Mouse (Mus musculus) left cerebral cortex, adult 2 months (tissue): Measurements from ENCODE around the gene Agbl4. TPM values are rescaled to one million over a fixed set of nuclear protein-coding genes. Genes with fewer than 3 reads are reported as not detected.
A peak's percentile ranks its signal among the peaks of the same experiment; 100 is the strongest.

ENCODE experiments used
- DNase-seq, 2 experiments: peaks; one replicate each; pipeline ENCODE4 v3.0.0; 2021 to 2022; ENCODE audit warnings: low spot score in 2 of 2, mixed read lengths in 1 of 2; ENCODE audit errors: extremely low spot score in 1 of 2
- H3K27ac ChIP-seq: fragments of 200-600 bp; 2 replicates; pipeline ENCODE4 v1.8.1; 2022
- H3K4me3 ChIP-seq: fragments of 200-600 bp; 2 replicates; pipeline ENCODE4 v1.8.1; 2022
- CTCF ChIP-seq: fragments of 200-600 bp; IDR thresholded peaks from 2 replicates; pipeline ENCODE4 v1.8.1; 2022; ENCODE audit warnings: antibody characterized with exemption, mild to moderate bottlenecking, moderate library complexity
- intact Hi-C: fragments of 180-260 bp; cut with DNase I; formaldehyde crosslinking; loops from one replicate; pipeline ENCODE4 v1.15.1; 2025
- total RNA-seq, 2 experiments: library from RNA; stranded (reverse); gene quantifications; 2 replicates each; pipeline ENCODE4 v1.2.3; 2021

Agbl4 gene
- total RNA-seq, 2 experiments from 2014 or later, result 18.6 to 23.6 TPM

DNA sequence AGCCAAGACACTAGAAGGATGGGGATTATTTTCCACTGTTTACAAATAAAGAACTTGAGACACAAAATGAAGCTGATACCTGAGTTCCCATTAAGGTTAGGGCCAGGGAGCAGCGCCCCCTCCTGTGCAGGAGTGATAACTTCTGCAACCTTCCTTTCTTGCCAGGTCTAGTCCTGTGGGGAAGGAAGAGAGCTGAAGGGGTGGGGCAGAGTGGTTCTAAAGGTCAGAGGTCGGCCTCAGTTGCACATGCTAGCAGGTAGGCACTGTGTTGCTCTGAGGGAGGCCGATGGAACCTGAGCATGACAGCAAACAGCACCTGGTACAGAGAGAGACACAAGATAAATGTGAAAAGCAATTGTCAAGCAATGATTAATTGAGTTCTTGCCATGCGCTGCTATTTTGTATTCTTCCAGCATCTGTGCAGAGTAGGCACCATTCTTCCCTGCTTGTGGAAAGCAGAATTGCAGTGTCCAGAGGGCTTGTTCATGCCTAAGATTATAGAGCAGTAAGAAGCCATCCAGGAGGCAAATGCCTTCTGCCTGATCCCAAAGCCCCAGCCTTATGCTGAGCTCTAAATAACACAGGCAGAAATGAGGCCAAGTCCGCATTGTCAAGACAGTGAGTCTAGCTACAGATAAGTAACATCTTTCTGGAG is 1096.4 kb downstream of the Agbl4 start:
- peak; percentile 49 for TF ChIP-seq CTCF
- Histone ChIP-seq H3K4me3 (no peak overlapping the region), H3K27ac (no peak overlapping the region)
- intact Hi-C loops, result no loop called here
- DNase-seq, result no peak

DNA sequence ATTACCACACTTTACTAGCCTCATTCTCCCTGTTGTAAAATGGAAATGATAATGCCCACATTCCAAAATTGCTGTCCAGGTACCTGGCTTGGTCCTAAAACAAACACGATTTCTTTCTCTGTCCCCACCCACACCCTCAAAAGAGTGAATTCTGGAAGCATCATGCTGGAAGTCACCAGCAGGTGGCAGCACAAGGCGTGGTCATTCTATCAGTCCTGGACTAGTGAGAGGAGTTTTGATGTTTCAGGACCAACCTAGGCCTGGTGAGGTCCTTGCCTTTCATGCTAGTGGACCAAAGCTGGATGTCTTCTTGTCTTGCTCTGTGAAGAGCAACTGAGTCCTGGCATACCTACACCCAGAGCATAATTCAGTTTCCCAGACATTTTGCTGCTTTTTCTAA is 1098.5 kb downstream of the Agbl4 start:
- DNase-seq, result peak; percentile 71 to 84
- no peak overlapping the region for H3K27ac ChIP-seq
- peak; percentile 87 for TF ChIP-seq CTCF
- no peak overlapping the region for H3K4me3 ChIP-seq
- intact Hi-C loops, result loop anchor here (1.0 kb wide), 1 partner anchor 130 kb away; no protein-coding TSS in a partner anchor

DNA sequence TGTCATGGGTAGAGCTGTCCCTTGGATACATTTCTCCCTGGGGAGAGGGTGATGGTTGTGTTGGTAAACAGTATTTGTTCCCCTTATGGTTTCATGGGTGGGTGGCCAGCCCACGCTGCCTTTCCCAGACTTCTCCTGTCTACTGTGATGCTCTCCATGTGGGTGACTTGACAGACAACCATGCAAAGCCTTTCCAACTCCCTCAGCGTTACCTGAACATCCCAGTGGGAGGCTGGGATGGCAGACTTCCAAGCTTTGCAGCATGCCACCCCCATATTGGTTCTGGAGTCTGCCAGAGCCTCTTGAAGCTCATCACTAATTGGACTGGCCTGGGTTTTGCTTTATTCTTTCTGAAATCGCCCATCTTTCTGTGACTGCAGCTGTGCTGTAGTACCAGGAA is 1101.3 kb downstream of the Agbl4 start:
- TF ChIP-seq CTCF, result no peak; the same call in 1 of the 2 replicates
- intact Hi-C loops, result loop anchor here (1.0 kb wide), 1 partner anchor 171 kb away; no protein-coding TSS in a partner anchor
- Histone ChIP-seq H3K4me3 (no peak overlapping the region), H3K27ac (peak overlapping the region; percentile 44; the same call in 1 of the 2 replicates)
- peak; percentile 75 to 78 for DNase-seq

DNA sequence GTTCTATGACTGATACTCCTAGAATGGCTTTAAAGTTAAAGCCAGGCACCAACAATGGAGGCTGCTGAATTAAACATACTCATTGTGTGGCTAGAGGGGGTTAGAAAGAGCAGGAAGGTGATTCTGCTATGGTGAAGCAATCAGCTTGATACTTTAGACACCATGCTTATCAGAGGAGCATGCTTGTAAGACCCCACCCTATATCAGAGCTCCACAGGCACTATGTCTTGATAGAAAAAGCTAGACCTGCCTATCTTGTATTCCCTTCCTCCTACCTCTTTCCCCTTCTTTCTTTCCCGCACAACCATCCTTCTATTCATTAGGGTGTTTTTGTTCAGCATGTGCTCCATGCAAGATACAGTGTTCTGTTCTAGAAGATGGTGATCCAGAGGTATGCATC is 1104.0 kb downstream of the Agbl4 start:
- DNase-seq, result no peak
- Histone ChIP-seq H3K4me3 (no peak overlapping the region), H3K27ac (no peak overlapping the region)
- intact Hi-C loops, result no loop called here
- no peak for TF ChIP-seq CTCF

DNA sequence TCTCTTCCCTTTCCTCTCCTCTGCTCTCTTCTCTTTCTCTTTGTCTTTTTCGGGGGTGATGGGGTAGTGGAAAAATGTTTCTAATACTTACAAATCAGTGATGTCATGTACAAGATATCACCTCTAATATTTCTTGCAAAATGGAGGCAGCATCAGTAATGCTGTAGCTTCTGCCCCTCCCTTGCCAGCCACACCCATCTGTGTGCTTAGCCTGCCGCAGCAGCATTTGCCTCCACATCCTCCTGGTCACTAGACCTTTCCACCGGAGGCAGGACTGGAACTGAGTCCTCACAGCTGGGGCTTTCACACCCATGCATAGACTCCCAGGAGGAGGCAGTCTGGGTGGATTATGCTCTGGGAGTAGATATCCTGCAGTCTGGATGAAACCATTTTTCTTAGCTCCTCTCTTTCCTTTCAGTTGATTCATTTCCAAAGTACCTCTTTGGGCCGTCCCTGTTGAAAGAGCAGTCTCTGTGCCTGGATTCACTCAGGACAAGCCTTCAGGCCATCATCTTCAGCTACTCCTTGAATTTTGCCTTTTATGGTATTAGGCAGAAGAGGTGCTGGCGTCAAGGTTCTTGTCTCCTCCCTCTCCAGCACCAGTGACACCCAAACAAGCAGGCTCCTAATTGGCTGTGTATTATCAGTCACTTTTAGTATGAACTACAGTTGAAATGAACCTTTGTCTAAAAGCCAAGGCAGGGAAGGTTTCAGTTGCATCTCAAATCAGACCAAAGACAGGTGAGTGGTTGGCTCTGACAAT is 1105.7 kb downstream of the Agbl4 start:
- intact Hi-C loops, result no loop called here
- TF ChIP-seq CTCF, result no peak
- DNase-seq, result no peak
- Histone ChIP-seq H3K4me3 (no peak overlapping the region), H3K27ac (no peak overlapping the region)

DNA sequence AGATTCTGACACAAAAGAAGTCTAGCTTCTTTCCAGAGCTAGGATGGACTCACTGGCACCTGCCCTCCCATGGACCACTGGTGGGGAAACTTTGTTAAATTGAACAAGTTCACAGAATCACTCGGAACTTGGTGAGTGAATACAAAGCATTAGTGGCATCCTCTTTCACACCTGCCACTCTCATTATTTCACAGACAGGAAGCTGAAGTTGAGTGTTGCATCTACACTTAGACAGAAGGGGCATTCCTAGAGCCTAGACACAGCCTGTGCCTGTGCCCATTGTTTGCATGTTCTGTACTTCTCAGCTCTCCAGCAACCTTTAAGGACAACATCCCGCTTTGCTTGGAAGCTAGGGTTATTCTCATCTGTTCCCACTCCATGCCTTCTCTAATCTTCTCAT is 1107.5 kb downstream of the Agbl4 start:
- H3K27ac ChIP-seq, result no peak overlapping the region; the same call in 1 of the 2 replicates
- no peak overlapping the region for H3K4me3 ChIP-seq
- no peak for TF ChIP-seq CTCF
- intact Hi-C loops, result no loop called here
- DNase-seq, result no peak

DNA sequence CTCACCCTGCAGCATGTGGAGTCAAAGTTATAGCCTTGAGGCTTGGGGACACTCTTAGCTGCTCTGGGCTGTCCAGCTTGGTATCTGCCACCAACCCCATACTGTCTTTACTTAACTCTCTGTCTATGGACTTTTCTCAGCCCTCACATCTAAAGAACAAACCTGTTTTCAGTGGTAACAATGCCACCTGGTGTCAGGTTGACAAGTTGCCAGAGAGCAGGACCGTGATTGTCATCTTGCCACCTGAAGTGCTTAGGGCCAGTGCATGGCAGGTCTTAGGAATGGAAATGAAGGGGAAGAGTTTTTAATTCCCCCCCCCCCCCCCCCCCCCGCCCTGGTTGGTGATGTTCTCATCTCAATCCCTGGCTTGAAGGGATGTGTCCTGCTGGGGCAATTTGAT is 1112.7 kb downstream of the Agbl4 start:
- H3K4me3 ChIP-seq, result no peak overlapping the region

DNA sequence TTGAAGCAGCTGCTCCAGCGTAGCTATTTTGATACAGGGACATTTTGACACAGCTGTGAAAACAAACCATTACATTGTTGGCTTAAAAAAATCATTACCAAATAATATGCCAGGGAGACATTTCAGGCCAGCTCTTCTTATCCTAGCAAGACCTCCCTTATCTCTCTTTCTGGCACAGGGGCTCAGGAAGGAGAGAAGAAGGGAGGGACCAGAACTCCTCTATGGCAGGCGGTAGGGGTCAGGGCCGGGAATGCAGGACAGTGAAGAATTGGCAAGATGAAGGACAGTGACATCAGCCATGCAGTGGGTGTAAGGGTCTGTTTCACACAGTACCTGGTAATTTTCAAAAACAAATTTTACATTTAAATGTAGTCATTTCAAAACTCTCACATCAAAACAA is 1116.5 kb downstream of the Agbl4 start:
- Histone ChIP-seq H3K27ac (no peak overlapping the region), H3K4me3 (no peak overlapping the region)
- TF ChIP-seq CTCF, result no peak
- intact Hi-C loops, result no loop called here
- DNase-seq, result no peak

More for the DNA sequence above, 1112.7 kb downstream of the Agbl4 start:
- H3K27ac ChIP-seq, result no peak overlapping the region
- intact Hi-C loops, result no loop called here
- TF ChIP-seq CTCF, result no peak; the same call in 1 of the 2 replicates
- DNase-seq, result no peak

DNA sequence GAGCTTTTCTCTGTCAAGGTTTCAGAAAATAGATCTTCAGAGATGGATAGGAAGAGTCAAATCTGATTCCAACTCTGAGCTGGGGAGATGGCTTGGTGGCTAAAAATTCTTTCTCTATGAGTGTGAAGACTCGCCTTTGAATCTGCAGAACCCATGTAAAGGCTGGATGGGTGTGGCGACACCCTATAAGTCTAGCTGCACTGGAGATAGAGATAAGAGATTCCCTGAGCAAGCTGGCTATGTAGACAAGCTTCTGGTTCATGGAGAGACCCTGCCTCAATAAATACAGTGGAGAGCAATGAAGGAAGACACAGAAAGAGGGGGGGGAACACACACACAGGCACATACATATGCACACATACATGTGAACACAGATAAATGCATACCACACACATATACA is 1118.7 kb downstream of the Agbl4 start:
- intact Hi-C loops, result no loop called here
- no peak overlapping the region for H3K27ac ChIP-seq
- H3K4me3 ChIP-seq, result no peak overlapping the region
- DNase-seq, result no peak
- TF ChIP-seq CTCF, result no peak

DNA sequence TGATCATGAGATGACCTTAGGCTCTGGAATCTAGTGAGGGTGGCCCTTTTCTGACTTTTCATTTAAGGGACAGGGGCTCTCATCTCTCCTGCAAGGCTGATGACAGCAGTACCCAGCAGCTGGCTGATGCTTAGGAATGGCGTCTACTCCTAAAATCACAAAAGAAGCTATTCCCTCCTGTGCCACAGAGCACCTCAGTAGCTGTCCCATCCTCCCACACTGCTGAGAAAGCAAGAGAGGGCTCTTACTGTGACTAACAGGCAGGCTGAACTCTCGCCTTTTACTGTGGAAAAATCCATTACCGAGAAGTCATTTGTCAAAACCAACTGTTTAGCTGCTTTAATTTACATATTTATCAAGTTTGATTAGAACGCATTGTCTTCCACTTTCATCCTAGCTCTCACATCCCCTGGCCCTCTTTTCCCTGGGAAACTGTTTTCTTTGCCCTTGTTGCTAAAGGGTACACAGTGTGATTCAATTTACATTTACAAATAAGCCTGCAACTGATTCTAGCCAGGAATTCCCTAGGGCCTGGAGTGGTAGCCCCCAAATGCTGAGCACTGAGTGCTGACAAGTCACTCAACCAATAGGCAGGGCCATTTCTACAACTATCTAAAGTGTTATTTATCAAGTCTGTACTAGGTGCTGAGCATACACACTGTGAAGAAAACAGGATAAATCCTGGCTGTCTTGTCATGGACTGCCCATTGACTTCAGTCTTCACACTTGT is 1119.8 kb downstream of the Agbl4 start:
- Histone ChIP-seq H3K4me3 (no peak overlapping the region), H3K27ac (no peak overlapping the region)
- TF ChIP-seq CTCF, result no peak
- DNase-seq, result no peak
- intact Hi-C loops, result no loop called here

DNA sequence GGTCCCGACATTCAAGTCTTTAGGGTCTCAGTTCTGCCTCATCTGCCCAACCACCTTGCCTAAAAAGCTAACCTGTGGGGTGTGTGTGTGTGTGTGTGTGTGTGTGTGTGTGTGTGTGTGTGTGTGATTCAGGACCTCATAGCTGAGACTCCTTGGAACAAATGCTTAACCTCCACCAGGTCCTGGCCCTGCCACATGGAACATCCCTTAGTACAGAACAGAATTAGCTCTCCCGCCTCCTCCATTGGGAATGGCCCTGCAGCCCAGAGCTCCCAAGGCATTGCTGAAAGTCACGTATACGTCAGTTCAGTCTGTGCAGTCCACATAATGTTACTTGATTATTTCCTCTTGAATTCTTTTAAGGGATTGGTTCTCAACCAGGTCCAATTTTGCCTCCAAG is 1120.7 kb downstream of the Agbl4 start:
- no peak overlapping the region for H3K4me3 ChIP-seq
- intact Hi-C loops, result no loop called here
- TF ChIP-seq CTCF, result no peak
- no peak overlapping the region for H3K27ac ChIP-seq
- no peak for DNase-seq

DNA sequence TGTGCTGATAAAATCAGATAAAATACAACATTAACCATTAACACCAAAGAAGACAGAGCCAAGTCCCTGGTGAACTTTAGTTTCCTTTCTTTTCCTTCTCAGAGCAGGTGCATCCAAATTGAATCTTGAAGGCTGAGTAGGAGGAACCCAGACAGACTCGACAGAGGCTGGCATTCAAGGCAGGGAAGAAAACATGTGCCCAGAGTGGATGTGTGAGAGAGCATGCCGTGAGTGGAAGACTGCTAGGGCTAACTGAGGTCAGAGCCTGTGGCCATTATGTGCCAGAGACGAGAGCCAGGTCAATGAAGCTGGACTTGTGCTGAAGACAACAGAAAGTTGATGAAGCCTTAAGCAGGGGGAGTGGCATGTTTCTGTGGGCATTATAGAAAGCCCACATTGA is 1121.8 kb downstream of the Agbl4 start:
- no peak for TF ChIP-seq CTCF

More for the DNA sequence above, 1121.8 kb downstream of the Agbl4 start:
- H3K4me3 ChIP-seq, result no peak overlapping the region
- H3K27ac ChIP-seq, result no peak overlapping the region
- intact Hi-C loops, result no loop called here
- no peak for DNase-seq
